Mouse (Mus musculus): Measurements from ENCODE around the gene Rpl5. TPM values are rescaled to one million over a fixed set of nuclear protein-coding genes. Genes with fewer than 3 reads are reported as not detected.
A peak's percentile ranks its signal among the peaks of the same experiment; 100 is the strongest.
"Not testable (repeated sequence)": the region's sequence is repeated elsewhere in the genome, so short reads cannot be mapped to it uniquely, and the experiment has no call there.

Gene Rpl5
- polyA plus RNA-seq, 1 experiment from 2014 or later: 74.8 TPM

- no peak overlapping the region for H3K27ac ChIP-seq (ENCODE audit: low read depth)
- no peaks in the 10 kb centered on the region for H3K27me3 ChIP-seq (replicated peaks; ENCODE audit: control insufficient read depth, insufficient read depth, low read length)
- ATAC-seq (replicated peaks; ENCODE audit: low FRiP score, low TSS enrichment, low read depth) (no peak), DNase-seq (ENCODE audit: low spot score) (peak; percentile 48)
- no peak overlapping the region for H3K4me3 ChIP-seq (ENCODE audit: low read depth, low read length)
- 51% methylated on average over 2 of the region's 2 CpGs for WGBS
- no peaks in the 10 kb centered on the region for H3K4me1 ChIP-seq (replicated peaks; ENCODE audit: control insufficient read depth, insufficient read depth, low read length)
- H3K4me2 ChIP-seq (ENCODE audit: low read length): no peak overlapping the region
- H3K36me3 ChIP-seq (ENCODE audit: control insufficient read depth, insufficient read depth, low read length): no peaks in the 10 kb centered on the region
- H3K9me3 ChIP-seq (ENCODE audit: control insufficient read depth, low read length): no peaks in the 10 kb centered on the region
- H3K9ac ChIP-seq (ENCODE audit: low read length): no peak overlapping the region
Observed at GRCm38 (mm10) chr5:107932556-107932955, 32.3 kb downstream of the Rpl5 start.

GRCm38 (mm10) chr5:107933202-107933974 lies 33.1 kb downstream of the Rpl5 start:
- no peaks in the 10 kb centered on the region for H3K9me3 ChIP-seq (ENCODE audit: control insufficient read depth, low read length)
- H3K4me1 ChIP-seq (replicated peaks; ENCODE audit: control insufficient read depth, insufficient read depth, low read length): no peaks in the 10 kb centered on the region
- ATAC-seq (replicated peaks; ENCODE audit: low FRiP score, low TSS enrichment, low read depth) (no peak), DNase-seq (ENCODE audit: low spot score) (peak; percentile 27)
- no peaks in the 10 kb centered on the region for H3K36me3 ChIP-seq (ENCODE audit: control insufficient read depth, insufficient read depth, low read length)
- WGBS: 74% methylated on average over 4 of the region's 4 CpGs
- H3K27me3 ChIP-seq (replicated peaks; ENCODE audit: control insufficient read depth, insufficient read depth, low read length): no peaks in the 10 kb centered on the region
- H3K9ac ChIP-seq (ENCODE audit: low read length): no peak overlapping the region
- no peak overlapping the region for H3K27ac ChIP-seq (ENCODE audit: low read depth)
- no peak overlapping the region for H3K4me2 ChIP-seq (ENCODE audit: low read length)
- no peak overlapping the region for H3K4me3 ChIP-seq (ENCODE audit: low read depth, low read length)

DNA sequence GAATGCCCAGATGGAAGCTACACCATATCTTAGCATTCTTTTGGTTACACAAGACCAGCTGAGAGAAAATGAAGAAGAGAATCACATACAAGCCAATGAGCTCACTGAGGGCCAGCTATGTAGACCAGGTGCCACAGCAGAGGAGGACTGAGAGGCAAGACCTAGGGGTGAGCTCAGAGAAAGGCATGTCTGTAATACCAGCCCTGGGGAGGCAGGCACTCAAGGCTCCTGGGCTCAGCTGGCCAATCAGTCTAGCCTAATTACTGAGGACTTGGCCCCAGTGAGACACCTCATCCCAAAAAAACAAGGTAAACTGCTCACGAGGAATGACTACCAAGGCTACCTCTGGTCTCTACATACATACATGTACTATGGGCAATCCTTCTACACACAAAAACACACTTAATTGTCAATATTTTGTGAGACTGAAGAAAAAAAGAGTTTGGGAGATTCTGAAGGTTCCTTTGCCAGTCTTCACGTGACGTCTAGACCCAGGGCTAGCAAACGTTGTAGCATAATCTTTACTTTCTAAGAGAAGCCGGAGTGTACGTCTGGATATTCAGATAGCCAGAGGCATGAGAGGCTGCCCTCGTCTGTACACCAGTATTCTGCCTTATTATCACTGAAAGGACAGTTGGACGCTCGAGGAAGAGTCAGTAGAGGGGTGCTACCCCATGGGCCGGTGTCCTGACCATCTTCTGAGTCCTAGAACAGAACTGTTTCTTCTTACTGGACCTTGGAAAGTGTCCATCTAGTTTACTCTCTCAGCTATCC lies 34.7 kb downstream of the Rpl5 start:
- Histone ChIP-seq H3K9me3 (ENCODE audit: control insufficient read depth, low read length) (no peaks in the 10 kb centered on the region), H3K4me1 (replicated peaks; ENCODE audit: control insufficient read depth, insufficient read depth, low read length) (no peaks in the 10 kb centered on the region), H3K4me2 (ENCODE audit: low read length) (no peak overlapping the region), H3K27ac (ENCODE audit: low read depth) (no peak overlapping the region), H3K36me3 (ENCODE audit: control insufficient read depth, insufficient read depth, low read length) (no peaks in the 10 kb centered on the region), H3K9ac (ENCODE audit: low read length) (no peak overlapping the region), H3K4me3 (ENCODE audit: low read depth, low read length) (no peak overlapping the region), H3K27me3 (replicated peaks; ENCODE audit: control insufficient read depth, insufficient read depth, low read length) (no peaks in the 10 kb centered on the region)
- DNase-seq (ENCODE audit: low spot score) (no peak), ATAC-seq (replicated peaks; ENCODE audit: low FRiP score, low TSS enrichment, low read depth) (no peak)
- 86% methylated on average over 10 of the region's 10 CpGs for WGBS

- Histone ChIP-seq H3K27ac (ENCODE audit: low read depth) (no peak overlapping the region), H3K27me3 (replicated peaks; ENCODE audit: control insufficient read depth, insufficient read depth, low read length) (no peaks in the 10 kb centered on the region), H3K4me2 (ENCODE audit: low read length) (no peak overlapping the region), H3K9ac (ENCODE audit: low read length) (no peak overlapping the region), H3K36me3 (ENCODE audit: control insufficient read depth, insufficient read depth, low read length) (no peaks in the 10 kb centered on the region), H3K9me3 (ENCODE audit: control insufficient read depth, low read length) (no peaks in the 10 kb centered on the region), H3K4me1 (replicated peaks; ENCODE audit: control insufficient read depth, insufficient read depth, low read length) (no peaks in the 10 kb centered on the region), H3K4me3 (ENCODE audit: low read depth, low read length) (no peak overlapping the region)
- WGBS: 84% methylated on average over 10 of the region's 10 CpGs
- DNase-seq (ENCODE audit: low spot score) (no peak), ATAC-seq (replicated peaks; ENCODE audit: low FRiP score, low TSS enrichment, low read depth) (no peak)
Observed at GRCm38 (mm10) chr5:107936625-107937389, 36.5 kb downstream of the Rpl5 start.

GRCm38 (mm10) chr5:107938483-107938882 lies 38.2 kb downstream of the Rpl5 start:
- not testable (repeated sequence) for H3K4me2 ChIP-seq (ENCODE audit: low read length); H3K36me3 ChIP-seq (ENCODE audit: control insufficient read depth, insufficient read depth, low read length); H3K27me3 ChIP-seq (replicated peaks; ENCODE audit: control insufficient read depth, insufficient read depth, low read length); H3K9ac ChIP-seq (ENCODE audit: low read length); H3K27ac ChIP-seq (ENCODE audit: low read depth); H3K4me3 ChIP-seq (ENCODE audit: low read depth, low read length); DNase-seq (ENCODE audit: low spot score); H3K9me3 ChIP-seq (ENCODE audit: control insufficient read depth, low read length); ATAC-seq (replicated peaks; ENCODE audit: low FRiP score, low TSS enrichment, low read depth); H3K4me1 ChIP-seq (replicated peaks; ENCODE audit: control insufficient read depth, insufficient read depth, low read length)
- 78% methylated on average over 1 of the region's 1 CpGs for WGBS

DNA sequence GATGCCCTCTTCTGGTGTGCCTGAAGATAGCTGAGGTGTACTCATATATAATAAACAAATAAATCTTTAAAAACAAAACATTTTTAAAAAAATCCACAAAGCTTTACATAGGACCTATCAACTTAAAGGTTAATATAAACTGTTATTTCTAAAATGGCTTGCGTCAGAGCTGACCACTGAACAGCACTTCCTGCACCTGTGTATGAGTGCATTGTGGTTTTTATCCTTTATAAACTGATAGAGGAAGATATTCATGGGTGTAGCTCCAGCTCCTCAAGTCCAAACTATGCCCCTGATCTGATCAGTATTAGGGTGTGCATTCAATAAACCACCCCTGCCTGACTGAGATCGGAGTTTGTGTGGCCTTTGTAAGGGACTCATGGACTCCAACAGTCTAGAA lies 38.6 kb downstream of the Rpl5 start:
- Histone ChIP-seq H3K27me3 (replicated peaks; ENCODE audit: control insufficient read depth, insufficient read depth, low read length) (no peaks in the 10 kb centered on the region), H3K4me2 (ENCODE audit: low read length) (no peak overlapping the region), H3K36me3 (ENCODE audit: control insufficient read depth, insufficient read depth, low read length) (no peaks in the 10 kb centered on the region), H3K9ac (ENCODE audit: low read length) (no peak overlapping the region), H3K27ac (ENCODE audit: low read depth) (no peak overlapping the region), H3K4me1 (replicated peaks; ENCODE audit: control insufficient read depth, insufficient read depth, low read length) (no peaks in the 10 kb centered on the region), H3K9me3 (ENCODE audit: control insufficient read depth, low read length) (no peaks in the 10 kb centered on the region), H3K4me3 (ENCODE audit: low read depth, low read length) (no peak overlapping the region)
- ATAC-seq (replicated peaks; ENCODE audit: low FRiP score, low TSS enrichment, low read depth) (no peak), DNase-seq (ENCODE audit: low spot score) (no peak)
- 91% methylated on average over 2 of the region's 2 CpGs for WGBS

- no peak for ATAC-seq (replicated peaks; ENCODE audit: low FRiP score, low TSS enrichment, low read depth)
- no peaks in the 10 kb centered on the region for H3K4me1 ChIP-seq (replicated peaks; ENCODE audit: control insufficient read depth, insufficient read depth, low read length)
- no peaks in the 10 kb centered on the region for H3K27me3 ChIP-seq (replicated peaks; ENCODE audit: control insufficient read depth, insufficient read depth, low read length)
- no peak overlapping the region for H3K27ac ChIP-seq (ENCODE audit: low read depth)
- no peaks in the 10 kb centered on the region for H3K9me3 ChIP-seq (ENCODE audit: control insufficient read depth, low read length)
- H3K36me3 ChIP-seq (ENCODE audit: control insufficient read depth, insufficient read depth, low read length): no peaks in the 10 kb centered on the region
- WGBS: 76% methylated on average over 3 of the region's 3 CpGs
- no peak overlapping the region for H3K9ac ChIP-seq (ENCODE audit: low read length)
- no peak for DNase-seq (ENCODE audit: low spot score)
- no peak overlapping the region for H3K4me2 ChIP-seq (ENCODE audit: low read length)
- no peak overlapping the region for H3K4me3 ChIP-seq (ENCODE audit: low read depth, low read length)
Observed at GRCm38 (mm10) chr5:107939701-107940100, 39.4 kb downstream of the Rpl5 start.

GRCm38 (mm10) chr5:107941222-107941621 lies 40.9 kb downstream of the Rpl5 start:
- H3K9ac ChIP-seq (ENCODE audit: low read length): no peak overlapping the region
- H3K27ac ChIP-seq (ENCODE audit: low read depth): no peak overlapping the region
- no peaks in the 10 kb centered on the region for H3K27me3 ChIP-seq (replicated peaks; ENCODE audit: control insufficient read depth, insufficient read depth, low read length)
- WGBS: 51% methylated on average over 6 of the region's 6 CpGs
- no peaks in the 10 kb centered on the region for H3K4me1 ChIP-seq (replicated peaks; ENCODE audit: control insufficient read depth, insufficient read depth, low read length)
- H3K36me3 ChIP-seq (ENCODE audit: control insufficient read depth, insufficient read depth, low read length): no peaks in the 10 kb centered on the region
- H3K4me3 ChIP-seq (ENCODE audit: low read depth, low read length): no peak overlapping the region
- H3K4me2 ChIP-seq (ENCODE audit: low read length): no peak overlapping the region
- ATAC-seq (replicated peaks; ENCODE audit: low FRiP score, low TSS enrichment, low read depth): no peak
- no peaks in the 10 kb centered on the region for H3K9me3 ChIP-seq (ENCODE audit: control insufficient read depth, low read length)
- no peak for DNase-seq (ENCODE audit: low spot score)

All from intestine, embryonic 14.5 days (tissue).